Mouse (Mus musculus) megakaryocyte, embryonic 14.5 days (primary cell): Measurements from ENCODE around the gene Gm20388.

Experiments
- FLI1 ChIP-seq: IDR thresholded peaks from 2 replicates; pipeline ENCODE4 v1.6.1; 2012; ENCODE audit warnings: low read length, inconsistent platforms, mixed read lengths
- GATA1 ChIP-seq: IDR thresholded peaks from 3 replicates; pipeline ENCODE4 v1.6.1; 2012; ENCODE audit warnings: mixed read lengths, low read length, inconsistent platforms, borderline replicate concordance

GRCm38 (mm10) chr8:124184078-124184477, 4273.4 kb downstream of the Gm20388 start:
- TF ChIP-seq GATA1 = no peak
- no peak for TF ChIP-seq FLI1
